Mouse (Mus musculus) liver, embryonic 13.5 days (tissue): ENCODE results near the gene Pstpip1. TPM values are rescaled to one million over a fixed set of nuclear protein-coding genes. Genes with fewer than 3 reads are reported as not detected.

Experiments
- ATAC-seq: fragments of 200-750 bp; cut with Nextera tagmentation; 2 replicates; pipeline ENCODE4 v1.8.0; 2017; ENCODE audit warnings: low read depth, mild to moderate bottlenecking, moderate number of reproducible peaks, moderate library complexity
- DNase-seq: peaks from one replicate; pipeline ENCODE4 v3.0.0; 2022
- H3K27ac ChIP-seq: fragments of 300-500 bp; sonication (generic); 2 replicates; pipeline ENCODE4 v1.5.1; 2015; ENCODE audit warnings: moderate library complexity, mild to moderate bottlenecking, inconsistent platforms
- H3K27me3 ChIP-seq: fragments of 300-500 bp; sonication (generic); 2 replicates; pipeline ENCODE4 v1.6.1; 2015; ENCODE audit warnings: mild to moderate bottlenecking, inconsistent platforms
- H3K36me3 ChIP-seq: fragments of 300-500 bp; sonication (generic); 2 replicates; pipeline ENCODE4 v1.6.1; 2015; ENCODE audit warnings: mild to moderate bottlenecking, inconsistent platforms
- H3K4me1 ChIP-seq: fragments of 300-500 bp; sonication (generic); replicated peaks from 2 replicates; pipeline ENCODE4 v1.6.1; 2015; ENCODE audit warnings: inconsistent platforms
- H3K4me2 ChIP-seq: fragments of 300-500 bp; sonication (generic); 2 replicates; pipeline ENCODE4 v1.6.1; 2015; ENCODE audit warnings: inconsistent platforms, mild to moderate bottlenecking, moderate library complexity
- H3K4me3 ChIP-seq: fragments of 300-500 bp; sonication (generic); replicated peaks from 2 replicates; pipeline ENCODE4 v1.5.1; 2015; ENCODE audit warnings: mild to moderate bottlenecking, inconsistent platforms
- H3K9ac ChIP-seq: fragments of 300-500 bp; sonication (generic); 2 replicates; pipeline ENCODE4 v1.6.1; 2015; ENCODE audit warnings: mild to moderate bottlenecking, inconsistent platforms
- H3K9me3 ChIP-seq: fragments of 300-500 bp; sonication (generic); replicated peaks from 2 replicates; pipeline ENCODE4 v1.6.1; 2016; ENCODE audit warnings: inconsistent platforms
- WGBS: fragments of 180-500 bp; shearing (Covaris S2); methylation state at CpG from one replicate; pipeline ENCODE4 v1.1.7; 2015; ENCODE audit not compliant: insufficient replicate concordance; 5-methylcytosine and 5-hydroxymethylcytosine counted together
- polyA plus RNA-seq: library from polyadenylated mRNA; unstranded; fragments of >200 nt; fragmentation: Nextera tagmentation; extraction: Ambion mirVana; gene quantifications from 2 replicates; pipeline ENCODE4 v1.2.1, GENCODE M21; 2015

Gene Pstpip1
- 2.8 TPM in 2 replicates for polyA plus RNA-seq

DNA sequence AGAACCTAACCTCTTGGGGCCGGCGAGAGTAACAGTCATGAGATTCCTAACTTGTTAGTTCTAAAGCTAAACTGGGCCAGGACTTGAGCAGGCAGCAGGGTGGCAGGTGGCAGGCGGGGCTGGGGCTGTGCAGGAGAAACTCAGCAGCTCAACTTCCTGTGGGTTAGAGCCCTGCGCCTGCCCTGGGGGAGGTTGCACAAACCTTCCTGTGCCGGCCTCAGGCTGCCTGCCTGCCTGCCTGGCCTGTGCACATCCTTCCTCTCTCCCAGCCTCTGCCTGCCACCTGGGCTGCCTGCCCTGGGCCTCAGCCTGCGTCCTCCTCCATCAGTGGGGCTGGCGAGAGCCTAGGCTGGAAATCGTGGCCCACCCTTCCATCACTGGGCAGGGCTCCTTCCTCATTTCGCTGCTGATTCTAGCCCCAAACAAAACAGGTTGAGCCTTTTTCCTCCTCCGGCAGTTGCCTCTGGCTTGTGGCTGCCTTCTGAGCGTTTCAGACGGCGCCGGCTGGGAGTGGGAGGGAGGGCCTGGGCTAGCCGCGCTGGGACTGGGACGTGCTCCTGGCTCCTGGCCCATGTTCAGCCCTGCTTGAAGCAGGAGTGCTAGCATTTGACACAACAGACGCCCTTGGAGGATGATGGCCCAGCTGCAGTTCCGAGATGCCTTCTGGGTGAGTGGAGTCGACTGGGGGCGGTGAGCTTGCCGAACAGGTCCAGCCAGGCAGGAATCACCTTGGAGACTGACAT lies at the start of gene Pstpip1:
Pstpip1 (plus strand) TSS at position 185 of the 743 bp plus-strand sequence.
- peaks cover 4% of the 10 kb centered on the region; the same call in 1 of the 2 replicates for H3K4me1 ChIP-seq
- no peaks in the 10 kb centered on the region for H3K36me3 ChIP-seq
- ATAC-seq (peak; percentile 34; the same call in 1 of the 2 replicates), DNase-seq (peak; percentile 11)
- peak within 1 kb of the TSS; percentile 33 for H3K4me3 ChIP-seq
- peak within 1 kb of the TSS; percentile 41; the same call in 1 of the 2 replicates for H3K9ac ChIP-seq
- no peaks in the 10 kb centered on the region for H3K27me3 ChIP-seq
- H3K9me3 ChIP-seq: no peaks in the 10 kb centered on the region
- 12% methylated on average over 21 of the region's 22 CpGs for WGBS
- H3K27ac ChIP-seq: peak within 1 kb of the TSS; percentile 47
- H3K4me2 ChIP-seq: peak within 1 kb of the TSS; percentile 27

DNA sequence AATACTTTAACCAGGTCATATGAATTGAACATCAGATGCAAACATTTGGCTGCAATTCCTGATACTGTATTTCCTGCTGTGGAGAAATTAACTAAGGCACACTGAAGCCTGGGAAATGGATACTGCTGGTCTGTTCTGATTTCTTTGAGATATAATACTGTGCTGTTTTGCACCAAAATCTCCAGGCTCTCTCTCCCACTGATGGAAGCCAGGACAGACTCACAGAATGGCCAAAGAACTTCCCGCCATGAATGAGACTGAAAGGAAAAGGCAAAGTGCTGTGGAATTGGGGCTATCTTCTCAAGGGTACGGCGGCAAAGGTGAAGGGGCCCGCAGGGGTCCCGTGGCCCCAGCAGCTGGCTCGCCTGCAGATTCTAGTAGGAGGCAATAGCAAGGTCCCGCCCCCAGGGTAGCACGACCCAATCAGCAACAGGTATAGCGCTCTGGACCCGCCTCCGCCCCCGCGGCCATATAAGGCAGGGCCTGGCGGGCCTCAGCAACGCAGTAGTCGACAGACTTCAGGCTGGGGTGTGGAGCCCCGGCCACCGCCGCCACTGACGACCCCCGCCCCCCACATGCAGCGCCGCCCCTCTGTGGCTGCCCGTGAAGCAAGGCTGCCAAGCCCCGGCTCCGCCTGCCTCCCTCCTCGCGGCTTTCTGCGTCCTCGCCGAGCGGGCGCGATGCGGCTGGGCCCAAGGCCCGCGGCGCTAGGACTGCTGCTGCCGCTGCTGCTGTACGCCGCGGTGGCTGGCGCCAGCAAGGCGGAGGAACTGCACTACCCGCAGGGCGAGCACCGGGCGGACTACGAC lies 48.2 kb upstream of the Pstpip1 start, which contains the start of gene Rcn2:
Rcn2 (plus strand) TSS at position 474 of the 809 bp plus-strand sequence.
- peak; percentile 92 for DNase-seq
- Histone ChIP-seq H3K9me3 (no peaks in the 10 kb centered on the region), H3K36me3 (peaks cover 3% of the 10 kb centered on the region; the same call in 1 of the 2 replicates), H3K27me3 (no peaks in the 10 kb centered on the region), H3K4me2 (peak within 1 kb of the TSS; percentile 95), H3K27ac (peak within 1 kb of the TSS; percentile 70), H3K4me3 (peak within 1 kb of the TSS; percentile 76), H3K4me1 (peaks cover 19% of the 10 kb centered on the region), H3K9ac (peak within 1 kb of the TSS; percentile 84)
- peak; percentile 100 for ATAC-seq
- WGBS: under 1% methylated on average over 45 of the region's 49 CpGs

DNA sequence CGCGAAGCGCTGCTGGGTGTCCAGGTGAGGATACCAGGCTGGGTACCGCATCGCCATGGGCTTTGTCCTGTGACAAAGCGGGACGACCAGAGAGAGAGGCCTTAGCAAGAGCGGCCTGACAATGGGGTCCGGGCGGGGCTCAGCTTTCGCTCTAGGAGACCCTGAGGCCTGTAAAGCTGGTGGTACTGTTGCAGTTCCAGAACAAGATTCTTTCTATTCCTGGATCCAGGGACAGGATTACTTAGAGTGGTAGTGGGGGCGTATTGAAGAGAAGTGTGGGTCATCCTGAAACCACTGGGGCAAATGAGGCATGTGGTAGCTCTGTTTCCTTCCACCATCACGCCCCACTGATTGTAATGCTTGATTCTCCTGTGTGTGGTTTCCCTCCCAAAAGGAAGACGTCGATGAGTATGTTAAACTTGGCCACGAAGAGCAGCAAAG lies 47.6 kb upstream of the Pstpip1 start:
- ATAC-seq (no peak), DNase-seq (no peak)
- Histone ChIP-seq H3K9me3 (no peaks in the 10 kb centered on the region), H3K9ac (peak overlapping the region; percentile 84), H3K4me3 (peak overlapping the region; percentile 76), H3K27ac (peak overlapping the region; percentile 70), H3K27me3 (no peaks in the 10 kb centered on the region), H3K4me2 (peak overlapping the region; percentile 95), H3K36me3 (peaks cover 3% of the 10 kb centered on the region; the same call in 1 of the 2 replicates), H3K4me1 (peaks cover 19% of the 10 kb centered on the region)
- WGBS: 0% methylated on average over 16 of the region's 16 CpGs

DNA sequence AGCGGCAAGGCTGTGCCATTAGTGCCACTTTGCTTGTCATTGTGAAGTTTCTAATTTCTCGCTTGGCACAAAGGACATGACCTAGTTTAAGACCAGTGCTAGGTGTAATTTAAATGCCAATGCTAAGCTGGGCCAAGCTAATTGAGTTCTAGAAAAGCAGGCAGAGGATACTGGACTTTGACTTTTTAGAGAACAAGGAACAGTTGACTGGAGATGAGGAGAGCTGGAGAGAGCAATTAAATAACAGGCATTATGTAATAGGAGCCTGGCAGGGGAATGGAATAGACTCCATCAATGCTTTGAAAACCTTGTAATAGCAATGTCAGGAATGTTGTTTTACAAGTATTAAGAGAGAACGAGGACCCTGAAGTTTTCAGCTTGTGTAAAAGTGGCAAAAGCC lies 36.0 kb upstream of the Pstpip1 start:
- H3K36me3 ChIP-seq: peaks cover 17% of the 10 kb centered on the region; the same call in 1 of the 2 replicates
- ATAC-seq: no peak
- 70% methylated on average over 3 of the region's 3 CpGs for WGBS

DNA sequence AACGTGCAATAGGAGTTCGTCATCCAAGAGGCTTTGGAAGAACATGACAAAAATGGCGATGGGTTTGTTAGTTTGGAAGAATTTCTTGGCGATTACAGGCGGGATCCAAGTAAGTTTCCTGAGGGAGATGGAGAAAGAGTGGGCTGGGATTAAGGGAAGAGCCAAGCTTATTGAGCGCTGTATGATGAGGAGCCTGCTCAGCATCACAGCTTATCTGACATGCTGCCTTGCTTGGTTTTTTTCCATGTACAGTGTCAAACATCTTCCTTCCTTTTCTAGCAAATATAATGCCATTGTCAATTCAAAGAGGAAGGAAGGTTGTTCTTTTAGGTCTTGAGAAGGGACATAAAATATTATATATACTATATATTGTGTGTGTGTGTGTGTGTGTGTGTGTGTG lies 33.6 kb upstream of the Pstpip1 start:
- Histone ChIP-seq H3K4me2 (no peak overlapping the region), H3K27me3 (no peaks in the 10 kb centered on the region), H3K9ac (no peak overlapping the region), H3K4me3 (no peak overlapping the region), H3K27ac (no peak overlapping the region), H3K9me3 (no peaks in the 10 kb centered on the region), H3K36me3 (peaks cover 24% of the 10 kb centered on the region), H3K4me1 (no peaks in the 10 kb centered on the region)
- 83% methylated on average over 6 of the region's 6 CpGs for WGBS
- DNase-seq: no peak
- no peak for ATAC-seq

More for the DNA sequence above, 36.0 kb upstream of the Pstpip1 start:
- Histone ChIP-seq H3K4me1 (no peaks in the 10 kb centered on the region), H3K4me2 (no peak overlapping the region), H3K27me3 (no peaks in the 10 kb centered on the region), H3K27ac (no peak overlapping the region), H3K9me3 (no peaks in the 10 kb centered on the region), H3K9ac (no peak overlapping the region), H3K4me3 (no peak overlapping the region)
- no peak for DNase-seq

DNA sequence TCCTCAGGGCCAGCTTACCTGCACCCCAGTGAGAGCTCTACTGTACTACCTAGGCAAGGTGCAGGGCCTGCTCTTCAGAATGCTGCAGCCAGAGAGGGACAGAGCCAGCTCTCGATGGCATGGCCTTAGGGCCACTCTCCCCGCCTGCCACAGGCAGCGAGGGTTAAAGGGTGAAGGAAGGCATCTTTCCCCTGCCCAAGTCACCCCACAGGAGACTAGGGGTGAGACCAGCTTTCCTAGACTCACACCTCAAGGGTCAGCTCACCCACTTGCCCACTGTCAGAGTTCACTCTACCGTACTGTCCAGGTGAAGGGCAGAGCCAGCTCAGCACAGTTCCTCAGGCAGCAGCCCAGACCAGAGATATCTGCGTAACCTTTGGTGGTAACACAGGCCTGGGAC lies 27.4 kb upstream of the Pstpip1 start:
- H3K9ac ChIP-seq: no peak overlapping the region
- 76% methylated on average over 5 of the region's 5 CpGs for WGBS
- H3K4me2 ChIP-seq: no peak overlapping the region
- H3K4me1 ChIP-seq: no peaks in the 10 kb centered on the region
- ATAC-seq: no peak
- H3K9me3 ChIP-seq: no peaks in the 10 kb centered on the region
- no peak for DNase-seq
- no peak overlapping the region for H3K27ac ChIP-seq
- peaks cover 28% of the 10 kb centered on the region for H3K36me3 ChIP-seq
- no peaks in the 10 kb centered on the region for H3K27me3 ChIP-seq
- H3K4me3 ChIP-seq: no peak overlapping the region

DNA sequence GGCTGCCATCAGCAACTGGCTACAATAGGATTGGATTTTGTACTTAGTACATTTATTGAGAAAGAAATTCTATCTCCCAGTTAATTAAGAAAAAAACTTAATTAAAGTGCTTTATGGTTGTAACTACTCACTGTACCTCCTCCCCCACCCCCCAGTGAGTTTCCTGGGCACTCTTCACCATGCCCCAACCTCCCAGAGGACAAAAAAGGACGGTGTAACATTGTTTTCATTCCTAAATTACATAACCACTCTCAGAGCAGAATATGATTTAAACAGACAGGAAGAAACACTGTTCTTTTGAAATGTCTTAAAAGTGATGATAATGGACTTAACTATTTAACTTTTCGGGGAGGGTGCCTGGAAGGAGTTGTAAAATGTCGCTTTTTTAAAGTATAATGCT lies 24.8 kb upstream of the Pstpip1 start:
- Histone ChIP-seq H3K9me3 (no peaks in the 10 kb centered on the region), H3K27ac (no peak overlapping the region), H3K36me3 (peaks cover 20% of the 10 kb centered on the region), H3K4me2 (no peak overlapping the region), H3K27me3 (no peaks in the 10 kb centered on the region), H3K4me1 (no peaks in the 10 kb centered on the region), H3K9ac (no peak overlapping the region), H3K4me3 (no peak overlapping the region)
- no peak for ATAC-seq
- no peak for DNase-seq
- WGBS: 58% methylated on average over 3 of the region's 3 CpGs

DNA sequence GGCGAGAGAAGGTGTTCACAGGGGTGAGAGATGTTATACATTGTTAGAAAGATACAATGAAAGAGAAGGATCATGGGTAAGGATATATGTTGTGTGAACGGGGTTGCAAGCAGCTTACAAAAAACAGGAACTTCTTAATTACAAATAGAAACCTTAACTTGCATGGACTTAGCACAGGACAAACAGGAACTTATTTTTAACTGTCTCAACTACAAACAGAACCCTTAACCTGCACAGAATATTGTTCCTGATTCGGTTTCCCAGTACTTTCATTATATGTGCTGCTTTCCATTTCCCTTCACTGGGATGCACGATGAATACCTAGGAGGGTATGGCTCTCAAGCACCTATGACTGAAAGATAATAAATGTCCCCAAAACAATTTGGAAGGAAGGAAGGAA lies 21.8 kb upstream of the Pstpip1 start:
- no peaks in the 10 kb centered on the region for H3K4me1 ChIP-seq
- no peaks in the 10 kb centered on the region for H3K36me3 ChIP-seq
- no peaks in the 10 kb centered on the region for H3K27me3 ChIP-seq
- no peak overlapping the region for H3K4me2 ChIP-seq
- H3K9me3 ChIP-seq: no peaks in the 10 kb centered on the region
- DNase-seq (no peak), ATAC-seq (no peak)
- H3K4me3 ChIP-seq: no peak overlapping the region
- no peak overlapping the region for H3K9ac ChIP-seq
- whole genome bisulfite sequencing: 57% methylated on average over 4 of the region's 4 CpGs
- no peak overlapping the region for H3K27ac ChIP-seq

DNA sequence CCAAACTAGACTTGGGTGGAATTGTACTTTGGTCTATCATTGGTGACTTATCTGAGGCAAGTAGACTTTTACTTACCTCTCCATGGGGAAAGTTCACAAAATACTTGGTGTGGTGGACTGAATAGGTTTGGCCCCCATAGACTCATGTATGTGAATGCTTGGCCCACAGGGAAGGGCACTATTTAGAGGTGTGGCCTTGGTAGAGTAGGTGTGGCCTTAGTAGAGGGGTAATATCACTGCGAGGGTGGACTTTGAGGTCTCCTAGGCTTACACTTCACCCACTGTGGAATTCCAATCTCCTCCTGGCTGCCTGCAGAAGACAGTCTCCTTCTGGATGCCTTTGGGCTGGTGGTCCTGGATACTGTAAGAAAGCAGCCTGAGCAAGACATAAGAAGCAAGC lies 21.1 kb upstream of the Pstpip1 start:
- 77% methylated on average over 1 of the region's 1 CpGs for WGBS
- ATAC-seq: no peak
- Histone ChIP-seq H3K27ac (no peak overlapping the region), H3K27me3 (no peaks in the 10 kb centered on the region), H3K36me3 (no peaks in the 10 kb centered on the region), H3K4me3 (no peak overlapping the region), H3K9me3 (no peaks in the 10 kb centered on the region), H3K4me1 (no peaks in the 10 kb centered on the region), H3K9ac (no peak overlapping the region), H3K4me2 (no peak overlapping the region)
- DNase-seq: no peak

DNA sequence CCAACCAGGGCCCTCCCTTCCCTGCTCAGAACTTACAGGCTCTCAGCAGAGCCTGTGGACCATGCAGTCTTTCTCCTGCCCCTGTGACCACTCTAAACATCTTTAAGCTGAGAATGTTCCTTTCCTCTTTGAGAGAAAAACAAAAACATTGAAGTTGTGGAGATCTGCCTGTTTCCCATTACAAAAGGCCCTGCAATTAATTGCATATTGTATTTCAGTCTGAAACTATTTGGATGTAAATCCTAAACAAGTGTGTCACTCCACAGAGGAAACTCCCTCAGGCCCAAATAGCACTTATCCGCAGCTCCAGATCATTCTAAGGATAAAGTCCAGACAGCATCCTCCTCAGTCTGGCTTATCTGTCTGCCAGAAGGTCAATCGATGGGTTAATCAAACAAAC lies 16.9 kb upstream of the Pstpip1 start:
- H3K36me3 ChIP-seq: no peaks in the 10 kb centered on the region
- ATAC-seq (no peak), DNase-seq (no peak)
- no peaks in the 10 kb centered on the region for H3K27me3 ChIP-seq
- no peak overlapping the region for H3K4me2 ChIP-seq
- no peak overlapping the region for H3K4me3 ChIP-seq
- no peaks in the 10 kb centered on the region for H3K9me3 ChIP-seq
- H3K4me1 ChIP-seq: peaks cover 11% of the 10 kb centered on the region
- WGBS: 55% methylated on average over 2 of the region's 2 CpGs
- H3K9ac ChIP-seq: no peak overlapping the region
- H3K27ac ChIP-seq: no peak overlapping the region

DNA sequence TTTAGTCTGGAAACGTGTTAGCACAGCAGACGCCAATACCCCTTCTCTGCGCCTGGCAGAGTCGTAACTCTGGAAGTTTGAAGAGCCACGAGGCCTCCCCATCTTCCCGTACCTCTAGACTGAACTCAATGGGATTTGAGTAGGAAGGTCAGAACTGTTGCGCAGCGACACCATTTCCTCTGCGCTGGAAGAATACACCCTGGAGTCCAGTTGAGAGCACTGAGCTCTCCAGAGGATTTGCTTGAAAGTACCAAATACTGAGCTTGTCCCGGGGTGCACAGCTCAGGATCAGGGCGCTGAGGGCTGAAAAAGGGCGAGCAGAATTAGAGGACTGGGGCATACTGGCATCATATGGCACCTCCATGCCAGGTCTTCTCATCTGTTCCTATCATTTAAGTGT lies 14.9 kb upstream of the Pstpip1 start:
- ATAC-seq: no peak
- Histone ChIP-seq H3K4me2 (no peak overlapping the region), H3K9ac (no peak overlapping the region), H3K9me3 (no peaks in the 10 kb centered on the region), H3K27me3 (no peaks in the 10 kb centered on the region), H3K4me1 (peaks cover 11% of the 10 kb centered on the region), H3K4me3 (no peak overlapping the region), H3K36me3 (no peaks in the 10 kb centered on the region), H3K27ac (no peak overlapping the region)
- WGBS: 74% methylated on average over 12 of the region's 12 CpGs
- DNase-seq: no peak
